Mouse (Mus musculus): ENCODE data around the gene Adam22.

- TF ChIP-seq CTCF (IDR thresholded peaks at IDR 0.05; ENCODE audit: borderline replicate concordance, control insufficient read depth, extremely low read depth, insufficient read depth, low read length, poor library complexity) (no peak), POLR2A (IDR thresholded peaks at IDR 0.05; ENCODE audit: control insufficient read depth, extremely low read depth, insufficient read depth, low read length, poor library complexity) (no peak)
Measured at GRCm38 (mm10) chr5:8289678-8290614, 78.0 kb downstream of the Adam22 start.

All from thymus, adult 2 months (tissue).